25 mouse cellular contexts compared by ENCODE assay signal in genomic region chr19:53933050-53933449, GRCm38 (mm10).
"Had no signal": no experiment of that assay in that cellular context is flagged by ENCODE, and none has a peak within 500 bp of the region (broad histone marks: within the 10 kb centered on the region; RNA-seq: fewer than 3 reads in every experiment).

No protein-coding gene starts in this region.

- DNase-seq: gastrocnemius, postnatal 10 days; gastrocnemius, postnatal 25 days; heart, adult 18-20 months; heart, postnatal 10 days; heart, postnatal 36 days; kidney, adult 11 months; kidney, adult 2 months; kidney, adult 9 months; kidney, postnatal 14 days; kidney, postnatal 36 days; layer of hippocampus, adult 9-11 months; layer of hippocampus, postnatal 36 days; left cerebral cortex, postnatal 4 days had no signal

- ATAC-seq: hindbrain, postnatal 0 days; intestine, embryonic 16.5 days; liver, embryonic 12.5 days had no signal

- H3K4me3 ChIP-seq: heart, embryonic 10.5 days; heart, embryonic 12.5 days; hindbrain, embryonic 13.5 days; hindbrain, embryonic 15.5 days; kidney, embryonic 15.5 days; limb, embryonic 13.5 days; limb, embryonic 15.5 days; liver, embryonic 12.5 days had no signal

- H3K27ac ChIP-seq: heart, embryonic 10.5 days; hindbrain, embryonic 13.5 days; hindbrain, embryonic 15.5 days; hindbrain, postnatal 0 days; kidney, embryonic 15.5 days; kidney, postnatal 0 days; limb, embryonic 13.5 days; liver, embryonic 12.5 days; liver, embryonic 14.5 days had no signal
